Mouse (Mus musculus): ENCODE measurements around the gene Ccdc59.

The Ccdc59 gene

DNA sequence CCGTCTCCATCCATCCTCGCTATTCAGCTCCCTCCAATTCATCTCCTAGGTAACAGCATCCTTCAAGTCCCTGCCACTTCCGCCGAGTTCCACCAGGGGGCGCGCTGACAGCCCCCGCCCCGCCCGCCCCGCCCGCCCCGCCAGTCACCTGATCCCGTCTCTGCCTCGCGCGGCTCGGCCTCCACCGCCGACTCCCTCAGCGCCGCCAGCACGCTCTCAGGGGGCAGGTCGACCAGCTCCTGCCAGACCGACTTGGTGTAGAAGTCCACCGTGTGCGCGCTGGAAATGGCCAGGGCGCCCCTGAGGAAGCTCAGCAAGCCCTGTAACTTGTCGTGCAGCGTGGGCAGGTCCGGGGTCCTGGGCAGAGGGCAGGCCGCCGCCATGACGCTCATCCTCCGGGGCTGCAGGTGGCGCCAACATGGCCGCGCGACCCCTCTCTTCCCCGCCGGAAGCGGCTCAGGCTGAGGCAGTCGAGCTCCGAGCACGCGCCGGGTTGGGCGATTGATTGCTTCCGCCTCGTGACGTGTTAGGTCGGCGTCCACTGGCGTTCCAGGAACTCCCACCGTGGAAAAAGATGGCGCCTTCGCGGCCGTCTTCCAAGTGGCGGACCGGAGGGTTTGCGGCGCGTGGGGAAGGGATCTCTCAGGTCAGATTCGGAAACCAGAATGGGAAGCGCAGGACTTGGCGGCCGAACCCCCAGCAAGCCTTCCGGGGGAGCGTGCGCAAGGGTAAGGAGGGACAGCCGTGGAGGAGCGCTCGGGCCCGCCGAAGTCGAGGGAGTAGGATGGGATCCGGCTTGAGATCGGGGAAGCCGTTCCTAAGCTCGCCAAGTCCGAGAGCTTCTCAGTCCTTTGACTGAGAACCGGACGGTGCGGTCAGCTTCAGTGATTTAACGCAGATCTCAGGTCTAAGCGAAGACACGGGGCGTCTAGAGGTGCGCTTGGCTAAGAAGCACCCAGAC, at the start of gene Ccdc59, which contains the start of gene Mettl25:
Gene Ccdc59, plus strand, starts transcription at position 140 of the 961 bp plus-strand sequence.
Gene Mettl25, minus strand, starts transcription at position 453 of the 961 bp plus-strand sequence.
- peak; percentile 64; the same call in 1 of the 2 replicates for TF ChIP-seq GATA4 (IDR thresholded peaks at IDR 0.05; ENCODE audit: insufficient replicate concordance, low read length)

DNA sequence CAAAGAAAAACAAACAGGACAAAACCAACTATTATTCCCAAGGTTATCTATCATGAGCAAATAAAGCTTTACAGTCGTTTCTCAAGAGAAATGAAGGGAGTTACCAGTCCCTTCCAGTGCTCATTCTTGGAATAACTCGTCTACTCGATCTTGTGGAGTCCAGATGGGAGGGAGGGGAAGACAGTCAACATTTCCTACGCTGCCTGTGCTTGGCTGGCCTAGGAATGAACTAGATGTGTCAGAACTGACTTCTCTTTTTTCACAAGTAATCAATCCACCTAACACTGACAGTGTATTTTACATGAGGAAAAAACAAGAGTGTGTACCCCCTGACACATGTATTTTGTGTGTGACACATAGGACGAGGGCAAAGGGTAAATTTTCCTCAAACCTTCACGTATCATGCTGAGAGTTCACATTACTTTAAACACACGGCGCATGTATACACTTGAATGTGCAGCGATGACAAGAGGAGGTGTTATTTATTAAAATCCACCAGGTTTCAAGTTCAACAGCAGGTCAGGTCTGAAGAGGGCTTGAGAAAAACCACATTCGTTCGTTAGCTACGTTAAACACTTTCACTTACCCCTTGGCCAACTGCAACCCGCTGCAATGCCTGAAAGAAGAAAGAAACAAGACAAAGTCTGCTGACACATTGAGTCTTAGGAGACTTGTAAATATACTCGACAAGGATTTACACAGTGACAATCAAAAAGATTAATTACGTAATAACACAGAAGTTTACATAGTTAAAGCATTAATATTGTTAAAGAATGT, 46.9 kb upstream of the Ccdc59 start:
- no peak for TF ChIP-seq GATA4 (IDR thresholded peaks at IDR 0.05; ENCODE audit: insufficient replicate concordance, low read length)

DNA sequence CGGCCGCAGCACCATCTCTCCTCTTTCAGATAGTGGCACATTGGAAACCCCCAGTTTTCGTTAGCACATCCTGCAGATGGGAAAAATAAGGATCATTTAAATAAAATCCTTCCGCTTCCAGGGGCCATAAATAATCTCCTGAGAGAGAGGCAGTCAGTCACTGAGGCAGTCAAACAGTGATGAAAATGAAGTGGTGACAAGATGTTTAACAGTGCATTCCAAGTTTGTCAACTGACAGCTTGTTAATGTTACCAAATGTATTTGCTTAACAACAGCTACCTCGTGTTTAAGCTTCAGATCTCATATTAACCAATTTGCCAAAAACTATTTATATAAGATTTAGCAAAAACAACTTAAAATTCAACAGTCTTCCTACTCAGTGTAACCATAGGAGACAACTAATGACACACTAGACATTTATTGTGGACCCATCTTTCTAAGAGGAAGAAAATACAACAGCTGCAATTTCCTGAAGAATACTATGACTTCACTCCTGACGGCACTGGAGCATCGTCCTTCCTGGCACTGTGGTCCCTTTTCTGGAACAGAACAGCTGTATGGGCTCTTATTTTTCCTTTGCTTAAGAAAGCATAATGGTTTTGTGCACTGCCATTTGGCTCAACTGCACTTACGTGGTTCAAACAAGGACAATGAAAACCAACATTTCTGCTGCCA, 43.5 kb upstream of the Ccdc59 start:
- TF ChIP-seq GATA4 (IDR thresholded peaks at IDR 0.05; ENCODE audit: insufficient replicate concordance, low read length): no peak

DNA sequence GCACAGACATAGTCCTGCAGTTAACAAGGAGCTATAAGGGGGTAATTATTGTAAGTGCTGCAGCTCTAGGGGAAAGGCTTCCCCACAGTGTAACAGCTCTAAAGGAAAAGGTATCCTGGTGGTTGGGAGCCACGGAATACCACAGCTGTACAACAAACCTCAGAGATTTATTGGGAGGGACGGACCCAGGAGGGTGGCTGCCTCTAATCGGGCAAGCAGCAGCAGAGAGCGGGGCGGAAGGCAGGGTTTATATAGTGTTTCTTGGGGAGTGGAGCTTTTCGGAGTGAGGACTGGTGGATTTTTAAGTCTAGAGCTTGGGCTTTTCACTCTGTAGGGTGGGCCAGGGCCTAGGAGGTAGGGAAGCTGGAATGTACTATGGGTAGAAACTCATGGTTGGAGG, 39.7 kb upstream of the Ccdc59 start:
- no peak for TF ChIP-seq GATA4 (IDR thresholded peaks at IDR 0.05; ENCODE audit: insufficient replicate concordance, low read length)

DNA sequence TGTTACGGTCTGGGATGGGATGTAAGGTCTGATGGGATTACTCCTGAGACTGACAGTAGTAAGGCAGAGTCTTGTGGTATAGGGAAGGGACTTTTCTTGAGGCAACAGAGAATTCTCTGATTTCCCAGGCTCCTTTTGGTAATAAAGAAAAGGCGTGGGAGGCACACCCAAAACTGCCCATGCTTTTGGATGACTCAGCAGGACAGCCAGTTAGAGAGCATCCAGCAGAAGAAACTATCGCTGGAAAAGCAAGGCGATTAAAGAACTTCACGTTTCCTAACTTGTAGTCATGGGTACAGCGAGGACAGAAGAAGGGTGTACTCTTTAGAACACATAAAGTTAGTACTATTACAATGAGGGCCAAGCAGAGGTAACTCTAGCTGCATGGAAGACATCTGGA, 38.7 kb upstream of the Ccdc59 start:
- TF ChIP-seq GATA4 (IDR thresholded peaks at IDR 0.05; ENCODE audit: insufficient replicate concordance, low read length): no peak

DNA sequence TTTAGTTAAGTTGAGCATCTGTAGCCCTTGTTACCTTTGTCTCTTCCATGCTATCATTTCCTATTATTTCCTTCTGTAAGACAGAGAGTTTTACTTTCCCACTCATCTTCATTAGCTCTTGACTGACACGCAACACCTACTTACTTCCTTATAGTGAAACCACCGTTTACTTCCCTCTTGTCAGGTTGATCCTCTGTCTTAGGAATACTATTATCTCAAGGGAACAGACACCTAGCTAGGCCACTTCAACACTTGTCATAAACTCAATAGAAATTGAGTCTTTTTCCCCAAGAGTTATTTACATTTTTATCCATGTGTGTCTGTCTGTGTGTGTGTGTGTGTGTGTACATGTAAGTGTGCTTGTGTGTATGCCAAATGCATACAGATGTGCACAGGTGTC, 37.4 kb upstream of the Ccdc59 start:
- no peak for TF ChIP-seq GATA4 (IDR thresholded peaks at IDR 0.05; ENCODE audit: insufficient replicate concordance, low read length)

- no peak for TF ChIP-seq GATA4 (IDR thresholded peaks at IDR 0.05; ENCODE audit: insufficient replicate concordance, low read length)
These were observed 34.4 kb upstream of the Ccdc59 start for GRCm38 (mm10) chr10:105806259-105807010.

- TF ChIP-seq GATA4 (IDR thresholded peaks at IDR 0.05; ENCODE audit: insufficient replicate concordance, low read length): no peak
These were observed 6.1 kb upstream of the Ccdc59 start for GRCm38 (mm10) chr10:105834627-105835228.

GRCm38 (mm10) chr10:105842574-105842973, 1.7 kb downstream of the Ccdc59 start:
- TF ChIP-seq GATA4 (IDR thresholded peaks at IDR 0.05; ENCODE audit: insufficient replicate concordance, low read length): no peak

DNA sequence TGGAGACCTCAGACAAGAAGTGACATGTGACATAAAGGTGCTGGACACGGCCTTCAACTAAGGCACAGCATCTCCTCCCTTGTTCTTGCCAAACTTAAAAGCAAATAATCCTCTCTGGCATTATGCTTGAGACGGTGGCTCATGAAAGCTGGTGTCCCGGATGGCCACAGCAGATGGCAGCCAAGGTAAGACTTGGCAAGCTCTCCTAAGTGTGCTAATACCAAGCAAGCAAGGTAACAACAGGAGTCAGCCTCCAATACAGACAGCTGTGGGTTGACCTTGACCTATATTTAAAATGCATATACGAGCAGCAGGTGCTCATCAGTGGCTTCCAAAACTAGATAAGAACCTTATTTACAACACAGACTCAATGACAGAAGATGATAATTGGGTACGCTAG, 9.4 kb downstream of the Ccdc59 start:
- no peak for TF ChIP-seq GATA4 (IDR thresholded peaks at IDR 0.05; ENCODE audit: insufficient replicate concordance, low read length)

- no peak for TF ChIP-seq GATA4 (IDR thresholded peaks at IDR 0.05; ENCODE audit: insufficient replicate concordance, low read length)
These were observed 10.3 kb downstream of the Ccdc59 start for GRCm38 (mm10) chr10:105851136-105851535.

GRCm38 (mm10) chr10:105867312-105867711, 26.4 kb downstream of the Ccdc59 start:
- TF ChIP-seq GATA4 (IDR thresholded peaks at IDR 0.05; ENCODE audit: insufficient replicate concordance, low read length): no peak

Data from liver, adult (tissue).